Mouse (Mus musculus) embryonic facial prominence, embryonic 12.5 days (tissue): Measurements from ENCODE around the gene Agtr1b. TPM values are rescaled to one million over a fixed set of nuclear protein-coding genes. Genes with fewer than 3 reads are reported as not detected.
A peak's percentile ranks its signal among the peaks of the same experiment; 100 is the strongest.

Experiments
- ATAC-seq: fragments of 200-750 bp; cut with Nextera tagmentation; 2 replicates; pipeline ENCODE4 v1.8.0; 2017; ENCODE audit not compliant: insufficient number of reproducible peaks, insufficient read depth, low FRiP score, low TSS enrichment
- H3K27ac ChIP-seq: fragments of 300-500 bp; sonication (generic); 2 replicates; pipeline ENCODE4 v1.5.1; 2016; ENCODE audit warnings: mild to moderate bottlenecking
- H3K27me3 ChIP-seq: fragments of 300-500 bp; sonication (generic); 2 replicates; pipeline ENCODE4 v1.6.1; 2016; ENCODE audit warnings: mild to moderate bottlenecking, moderate library complexity
- H3K36me3 ChIP-seq: fragments of 300-500 bp; sonication (generic); 2 replicates; pipeline ENCODE4 v1.6.1; 2016; ENCODE audit warnings: mild to moderate bottlenecking
- H3K4me1 ChIP-seq: fragments of 300-500 bp; sonication (generic); 2 replicates; pipeline ENCODE4 v1.6.1; 2016
- H3K4me2 ChIP-seq: fragments of 300-500 bp; sonication (generic); replicated peaks from 2 replicates; pipeline ENCODE4 v1.6.1; 2016; ENCODE audit warnings: mild to moderate bottlenecking, moderate library complexity
- H3K4me3 ChIP-seq: fragments of 300-500 bp; sonication (generic); 2 replicates; pipeline ENCODE4 v1.5.1; 2016; ENCODE audit warnings: mild to moderate bottlenecking
- H3K9ac ChIP-seq: fragments of 300-500 bp; sonication (generic); 2 replicates; pipeline ENCODE4 v1.6.1; 2016; ENCODE audit warnings: mild to moderate bottlenecking, moderate library complexity
- H3K9me3 ChIP-seq: fragments of 300-500 bp; sonication (generic); 2 replicates; pipeline ENCODE4 v1.6.1; 2016; ENCODE audit warnings: mild to moderate bottlenecking, moderate library complexity
- WGBS: fragments of 180-500 bp; shearing (Covaris S2); methylation state at CpG from one replicate; pipeline ENCODE4 v1.1.7; 2016; 5-methylcytosine and 5-hydroxymethylcytosine counted together
- polyA plus RNA-seq: library from polyadenylated mRNA; unstranded; fragments of >200 nt; fragmentation: Nextera tagmentation; extraction: Ambion mirVana; gene quantifications from 2 replicates; pipeline ENCODE4 v1.2.1, GENCODE M21; 2016

The Agtr1b gene
- polyA plus RNA-seq, result 0.10 and 0.12 TPM in 2 replicates

- WGBS, result 11% methylated on average over 19 of the region's 19 CpGs
- Histone ChIP-seq H3K4me2 (peak within 1 kb of the TSS; percentile 51), H3K4me1 (no peaks in the 10 kb centered on the region), H3K27me3 (no peaks in the 10 kb centered on the region), H3K9ac (no peak within 1 kb of the TSS), H3K4me3 (peak within 1 kb of the TSS; percentile 30), H3K27ac (no peak within 1 kb of the TSS), H3K9me3 (no peaks in the 10 kb centered on the region), H3K36me3 (no peaks in the 10 kb centered on the region)
- peak; percentile 83; the same call in 1 of the 2 replicates for ATAC-seq
Measured at GRCm38 (mm10) chr3:20366558-20367522, at the start of gene Agtr1b. Agtr1b (minus strand) TSS chr3:20367177.

- Histone ChIP-seq H3K9ac (no peak overlapping the region), H3K36me3 (no peaks in the 10 kb centered on the region), H3K9me3 (no peaks in the 10 kb centered on the region), H3K4me2 (no peak overlapping the region), H3K27me3 (no peaks in the 10 kb centered on the region), H3K4me3 (no peak overlapping the region), H3K4me1 (no peaks in the 10 kb centered on the region), H3K27ac (no peak overlapping the region)
- ATAC-seq, result no peak
Measured at GRCm38 (mm10) chr3:20353598-20353997, 13.4 kb downstream of the Agtr1b start.

- no peak for ATAC-seq
- H3K27ac ChIP-seq, result no peak overlapping the region
- H3K27me3 ChIP-seq, result no peaks in the 10 kb centered on the region
Measured at GRCm38 (mm10) chr3:20348206-20348605, 18.8 kb downstream of the Agtr1b start.

GRCm38 (mm10) chr3:20340402-20340801 lies 26.6 kb downstream of the Agtr1b start:
- ATAC-seq, result no peak
- Histone ChIP-seq H3K9ac (no peak overlapping the region), H3K4me3 (no peak overlapping the region), H3K27ac (no peak overlapping the region), H3K9me3 (no peaks in the 10 kb centered on the region), H3K4me2 (no peak overlapping the region), H3K36me3 (no peaks in the 10 kb centered on the region), H3K4me1 (no peaks in the 10 kb centered on the region), H3K27me3 (no peaks in the 10 kb centered on the region)
- 81% methylated on average over 1 of the region's 1 CpGs for WGBS

More at GRCm38 (mm10) chr3:20348206-20348605, 18.8 kb downstream of the Agtr1b start:
- Histone ChIP-seq H3K4me3 (no peak overlapping the region), H3K4me2 (no peak overlapping the region), H3K9ac (no peak overlapping the region), H3K36me3 (no peaks in the 10 kb centered on the region), H3K4me1 (no peaks in the 10 kb centered on the region), H3K9me3 (no peaks in the 10 kb centered on the region)

- no peak for ATAC-seq
- no peak overlapping the region for H3K27ac ChIP-seq
- no peaks in the 10 kb centered on the region for H3K36me3 ChIP-seq
- H3K4me1 ChIP-seq, result no peaks in the 10 kb centered on the region
- H3K27me3 ChIP-seq, result no peaks in the 10 kb centered on the region
- H3K9me3 ChIP-seq, result no peaks in the 10 kb centered on the region
- H3K9ac ChIP-seq, result no peak overlapping the region
- H3K4me2 ChIP-seq, result no peak overlapping the region
- H3K4me3 ChIP-seq, result no peak overlapping the region
- WGBS, result 62% methylated on average over 5 of the region's 5 CpGs
Measured at GRCm38 (mm10) chr3:20334681-20335080, 32.3 kb downstream of the Agtr1b start.

GRCm38 (mm10) chr3:20317233-20317632 lies 49.7 kb downstream of the Agtr1b start:
- Histone ChIP-seq H3K9me3 (no peaks in the 10 kb centered on the region), H3K4me1 (no peaks in the 10 kb centered on the region), H3K4me2 (no peak overlapping the region), H3K4me3 (no peak overlapping the region), H3K27ac (no peak overlapping the region), H3K36me3 (no peaks in the 10 kb centered on the region), H3K9ac (no peak overlapping the region), H3K27me3 (no peaks in the 10 kb centered on the region)
- 18% methylated on average over 1 of the region's 1 CpGs for WGBS
- ATAC-seq, result no peak

GRCm38 (mm10) chr3:20309142-20309541 lies 57.8 kb downstream of the Agtr1b start:
- Histone ChIP-seq H3K36me3 (no peaks in the 10 kb centered on the region), H3K4me1 (0 out of 2 replicates have a peak, but pooled peaks cover 2% of the 10 kb centered on the region), H3K4me2 (no peak overlapping the region), H3K4me3 (no peak overlapping the region), H3K27ac (no peak overlapping the region), H3K9ac (no peak overlapping the region), H3K9me3 (no peaks in the 10 kb centered on the region), H3K27me3 (no peaks in the 10 kb centered on the region)
- no peak for ATAC-seq
- 87% methylated on average over 4 of the region's 4 CpGs for WGBS

GRCm38 (mm10) chr3:20307256-20307655 lies 59.7 kb downstream of the Agtr1b start:
- Histone ChIP-seq H3K36me3 (no peaks in the 10 kb centered on the region), H3K9ac (no peak overlapping the region), H3K27ac (no peak overlapping the region), H3K27me3 (no peaks in the 10 kb centered on the region), H3K4me3 (no peak overlapping the region), H3K4me1 (0 out of 2 replicates have a peak, but pooled peaks cover 2% of the 10 kb centered on the region), H3K4me2 (no peak overlapping the region), H3K9me3 (no peaks in the 10 kb centered on the region)
- no peak for ATAC-seq
- WGBS, result 77% methylated on average over 4 of the region's 4 CpGs

- H3K36me3 ChIP-seq, result no peaks in the 10 kb centered on the region
- WGBS, result 47% methylated on average over 2 of the region's 2 CpGs
- H3K4me3 ChIP-seq, result no peak overlapping the region
- ATAC-seq, result no peak
- no peak overlapping the region for H3K4me2 ChIP-seq
- no peaks in the 10 kb centered on the region for H3K4me1 ChIP-seq
- H3K9ac ChIP-seq, result no peak overlapping the region
- no peak overlapping the region for H3K27ac ChIP-seq
- no peaks in the 10 kb centered on the region for H3K9me3 ChIP-seq
- no peaks in the 10 kb centered on the region for H3K27me3 ChIP-seq
Measured at GRCm38 (mm10) chr3:20304758-20305352, 62.1 kb downstream of the Agtr1b start.

- no peaks in the 10 kb centered on the region for H3K27me3 ChIP-seq
- no peaks in the 10 kb centered on the region for H3K9me3 ChIP-seq
- no peaks in the 10 kb centered on the region for H3K4me1 ChIP-seq
- H3K27ac ChIP-seq, result no peak overlapping the region
- H3K36me3 ChIP-seq, result no peaks in the 10 kb centered on the region
- WGBS, result 80% methylated on average over 3 of the region's 3 CpGs
- no peak overlapping the region for H3K4me3 ChIP-seq
- no peak for ATAC-seq
- no peak overlapping the region for H3K9ac ChIP-seq
- no peak overlapping the region for H3K4me2 ChIP-seq
Measured at GRCm38 (mm10) chr3:20295546-20295945, 71.4 kb downstream of the Agtr1b start.

GRCm38 (mm10) chr3:20294542-20295348 lies 72.2 kb downstream of the Agtr1b start:
- Histone ChIP-seq H3K4me2 (no peak overlapping the region), H3K36me3 (no peaks in the 10 kb centered on the region), H3K27me3 (no peaks in the 10 kb centered on the region), H3K4me1 (no peaks in the 10 kb centered on the region), H3K9ac (no peak overlapping the region), H3K4me3 (no peak overlapping the region), H3K27ac (no peak overlapping the region), H3K9me3 (no peaks in the 10 kb centered on the region)
- WGBS, result 84% methylated on average over 9 of the region's 9 CpGs
- no peak for ATAC-seq
